Mouse (Mus musculus): Measurements from ENCODE around the gene Shisa7. TPM values are rescaled to one million over a fixed set of nuclear protein-coding genes. Genes with fewer than 3 reads are reported as not detected.
"Not testable (repeated sequence)": the region's sequence is repeated elsewhere in the genome, so short reads cannot be mapped to it uniquely, and the experiment has no call there.

Shisa7 gene
- total RNA-seq, 2 experiments from 2014 or later, result 115 to 148 TPM

GRCm38 (mm10) chr7:4850621-4851314 is 6.3 kb upstream of the Shisa7 start:
- DNase-seq (ENCODE audit: low spot score in 2 of 2), result no peak
- intact Hi-C loops (cut with DNase I), result no loop called here

- intact Hi-C loops (cut with DNase I), result no loop called here
- no peak for DNase-seq (ENCODE audit: low spot score in 2 of 2)
Measured at GRCm38 (mm10) chr7:4849372-4849771, 4.9 kb upstream of the Shisa7 start.

GRCm38 (mm10) chr7:4844917-4845309 is 417 bp upstream of the Shisa7 start:
- intact Hi-C loops (cut with DNase I), result no loop called here
- DNase-seq (ENCODE audit: low spot score in 2 of 2), result peak; percentile 88 to 97

GRCm38 (mm10) chr7:4843604-4844244 is 772 bp downstream of the Shisa7 start:
- DNase-seq (ENCODE audit: low spot score in 2 of 2), result peak; percentile 90
- intact Hi-C loops (cut with DNase I), result loop anchor here (2.0 kb wide), 1 partner anchor 79 kb away; the partner anchor contains the start of gene Nat14

GRCm38 (mm10) chr7:4842634-4843131 is 1.8 kb downstream of the Shisa7 start:
- intact Hi-C loops (cut with DNase I), result loop anchor here (2.0 kb wide), 1 partner anchor 80 kb away; the partner anchor contains the start of gene Nat14

GRCm38 (mm10) chr7:4842077-4842476 is 2.4 kb downstream of the Shisa7 start:
- DNase-seq (ENCODE audit: low spot score in 2 of 2), result peak; percentile 49 to 76
- intact Hi-C loops (cut with DNase I), result loop anchor here (2.0 kb wide), 1 partner anchor 81 kb away; the partner anchor contains the start of gene Nat14

More at GRCm38 (mm10) chr7:4842634-4843131, 1.8 kb downstream of the Shisa7 start:
- peak; percentile 61 to 71 for DNase-seq (ENCODE audit: low spot score in 2 of 2)

- DNase-seq (ENCODE audit: low spot score in 2 of 2), result no peak
- intact Hi-C loops (cut with DNase I), result no loop called here
Measured at GRCm38 (mm10) chr7:4837639-4838038, 6.9 kb downstream of the Shisa7 start.

- intact Hi-C loops (cut with DNase I), result no loop called here
- DNase-seq (ENCODE audit: low spot score in 2 of 2), result peak; percentile 45 to 54
Measured at GRCm38 (mm10) chr7:4836351-4836792, 8.1 kb downstream of the Shisa7 start.

- intact Hi-C loops (cut with DNase I), result no loop called here
- no peak for DNase-seq (ENCODE audit: low spot score in 2 of 2)
Measured at GRCm38 (mm10) chr7:4835631-4836327, 8.7 kb downstream of the Shisa7 start.

- no peak for DNase-seq (ENCODE audit: low spot score in 2 of 2)
- intact Hi-C loops (cut with DNase I), result no loop called here
Measured at GRCm38 (mm10) chr7:4830476-4830875, 14.0 kb downstream of the Shisa7 start.

GRCm38 (mm10) chr7:4825365-4825764 is 19.1 kb downstream of the Shisa7 start:
- intact Hi-C loops (cut with DNase I), result no loop called here

GRCm38 (mm10) chr7:4822162-4822907 is 22.2 kb downstream of the Shisa7 start:
- DNase-seq (ENCODE audit: low spot score in 2 of 2), result no peak
- intact Hi-C loops (cut with DNase I), result no loop called here

More at GRCm38 (mm10) chr7:4825365-4825764, 19.1 kb downstream of the Shisa7 start:
- no peak for DNase-seq (ENCODE audit: low spot score in 2 of 2)

- intact Hi-C loops (cut with DNase I), result no loop called here
- DNase-seq (ENCODE audit: low spot score in 2 of 2), result peak in 1 of 2 experiments; percentile 74
Measured at GRCm38 (mm10) chr7:4821690-4822089, 22.8 kb downstream of the Shisa7 start.

- intact Hi-C loops (cut with DNase I); DNase-seq (ENCODE audit: low spot score in 2 of 2): not testable (repeated sequence)
Measured at GRCm38 (mm10) chr7:4820925-4821324, 23.6 kb downstream of the Shisa7 start.

- DNase-seq (ENCODE audit: low spot score in 2 of 2), result no peak
- intact Hi-C loops (cut with DNase I), result no loop called here
Measured at GRCm38 (mm10) chr7:4816559-4816958, 27.9 kb downstream of the Shisa7 start.

GRCm38 (mm10) chr7:4813105-4813791 is 31.2 kb downstream of the Shisa7 start:
- intact Hi-C loops (cut with DNase I), result loop anchor here (5.0 kb wide), 2 partner anchors 109 to 266 kb away; partner anchors contain the start of genes Nat14 and Syt5
- no peak for DNase-seq (ENCODE audit: low spot score in 2 of 2)

GRCm38 (mm10) chr7:4812303-4813104 is 32.0 kb downstream of the Shisa7 start, which contains the start of gene Ube2s:
TSS of gene Ube2s (minus strand) at chr7:4812590.
- intact Hi-C loops (cut with DNase I), result loop anchor here (5.0 kb wide), 2 partner anchors 110 to 265 kb away; partner anchors contain the start of genes Nat14 and Syt5
- peak; percentile 98 to 100 for DNase-seq (ENCODE audit: low spot score in 2 of 2)

All from left cerebral cortex, postnatal 25 days (tissue).